Mouse (Mus musculus): Measurements from ENCODE around the gene Lsm3.
"Not testable (repeated sequence)": the region's sequence is repeated elsewhere in the genome, so short reads cannot be mapped to it uniquely, and the experiment has no call there.

The Lsm3 gene

GRCm38 (mm10) chr6:91515545-91516449, at the start of gene Lsm3, which contains the start of gene Xpc:
Gene Lsm3, plus strand, starts transcription at chr6:91515928.
Gene Xpc, minus strand, starts transcription at chr6:91515888.
- peak; percentile 88 for ATAC-seq (ENCODE audit: insufficient number of reproducible peaks, low FRiP score, low TSS enrichment)

- no peak for ATAC-seq (ENCODE audit: insufficient number of reproducible peaks, low FRiP score, low TSS enrichment)
These were observed 48.6 kb upstream of the Lsm3 start for GRCm38 (mm10) chr6:91467106-91467505.

GRCm38 (mm10) chr6:91470712-91471111, 45.0 kb upstream of the Lsm3 start:
- ATAC-seq (ENCODE audit: insufficient number of reproducible peaks, low FRiP score, low TSS enrichment) = no peak

- ATAC-seq (ENCODE audit: insufficient number of reproducible peaks, low FRiP score, low TSS enrichment) = not testable (repeated sequence)
These were observed 44.3 kb upstream of the Lsm3 start for GRCm38 (mm10) chr6:91471427-91471826.

- no peak for ATAC-seq (ENCODE audit: insufficient number of reproducible peaks, low FRiP score, low TSS enrichment)
These were observed 43.4 kb upstream of the Lsm3 start for GRCm38 (mm10) chr6:91472319-91472718.

GRCm38 (mm10) chr6:91472868-91473804, 42.6 kb upstream of the Lsm3 start, which contains the start of the genes Chchd4 and Tmem43:
Gene Chchd4, minus strand, starts transcription at chr6:91473546.
Gene Tmem43, plus strand, starts transcription at chr6:91473703.
- peak; percentile 92 for ATAC-seq (ENCODE audit: insufficient number of reproducible peaks, low FRiP score, low TSS enrichment)

GRCm38 (mm10) chr6:91473805-91474440, 41.8 kb upstream of the Lsm3 start:
- no peak for ATAC-seq (ENCODE audit: insufficient number of reproducible peaks, low FRiP score, low TSS enrichment)

- ATAC-seq (ENCODE audit: insufficient number of reproducible peaks, low FRiP score, low TSS enrichment) = no peak
These were observed 41.1 kb upstream of the Lsm3 start for GRCm38 (mm10) chr6:91474441-91475190.

- no peak for ATAC-seq (ENCODE audit: insufficient number of reproducible peaks, low FRiP score, low TSS enrichment)
These were observed 39.2 kb upstream of the Lsm3 start for GRCm38 (mm10) chr6:91476541-91476940.

- no peak for ATAC-seq (ENCODE audit: insufficient number of reproducible peaks, low FRiP score, low TSS enrichment)
These were observed 32.4 kb upstream of the Lsm3 start for GRCm38 (mm10) chr6:91483371-91483770.

- no peak for ATAC-seq (ENCODE audit: insufficient number of reproducible peaks, low FRiP score, low TSS enrichment)
These were observed 28.8 kb upstream of the Lsm3 start for GRCm38 (mm10) chr6:91486736-91487453.

GRCm38 (mm10) chr6:91488496-91489212, 27.1 kb upstream of the Lsm3 start:
- no peak for ATAC-seq (ENCODE audit: insufficient number of reproducible peaks, low FRiP score, low TSS enrichment)

- no peak for ATAC-seq (ENCODE audit: insufficient number of reproducible peaks, low FRiP score, low TSS enrichment)
These were observed 25.9 kb upstream of the Lsm3 start for GRCm38 (mm10) chr6:91489872-91490271.

- ATAC-seq (ENCODE audit: insufficient number of reproducible peaks, low FRiP score, low TSS enrichment) = no peak
These were observed 24.7 kb upstream of the Lsm3 start for GRCm38 (mm10) chr6:91491004-91491403.

- no peak for ATAC-seq (ENCODE audit: insufficient number of reproducible peaks, low FRiP score, low TSS enrichment)
These were observed 22.7 kb upstream of the Lsm3 start for GRCm38 (mm10) chr6:91493053-91493452.

- ATAC-seq (ENCODE audit: insufficient number of reproducible peaks, low FRiP score, low TSS enrichment) = no peak
These were observed 21.2 kb upstream of the Lsm3 start for GRCm38 (mm10) chr6:91494526-91494925.

GRCm38 (mm10) chr6:91503302-91503701, 12.4 kb upstream of the Lsm3 start:
- no peak for ATAC-seq (ENCODE audit: insufficient number of reproducible peaks, low FRiP score, low TSS enrichment)

GRCm38 (mm10) chr6:91506036-91506435, 9.7 kb upstream of the Lsm3 start:
- no peak for ATAC-seq (ENCODE audit: insufficient number of reproducible peaks, low FRiP score, low TSS enrichment)

Data from cerebellum, adult (tissue).